Mouse (Mus musculus): ENCODE results near the gene Gzma. TPM values are rescaled to one million over a fixed set of nuclear protein-coding genes. Genes with fewer than 3 reads are reported as not detected.
A peak's percentile ranks its signal among the peaks of the same experiment; 100 is the strongest.

Gene Gzma
- 15.8 and 19.4 TPM in 2 replicates for polyA plus RNA-seq (2012; rRNA removed)

DNA sequence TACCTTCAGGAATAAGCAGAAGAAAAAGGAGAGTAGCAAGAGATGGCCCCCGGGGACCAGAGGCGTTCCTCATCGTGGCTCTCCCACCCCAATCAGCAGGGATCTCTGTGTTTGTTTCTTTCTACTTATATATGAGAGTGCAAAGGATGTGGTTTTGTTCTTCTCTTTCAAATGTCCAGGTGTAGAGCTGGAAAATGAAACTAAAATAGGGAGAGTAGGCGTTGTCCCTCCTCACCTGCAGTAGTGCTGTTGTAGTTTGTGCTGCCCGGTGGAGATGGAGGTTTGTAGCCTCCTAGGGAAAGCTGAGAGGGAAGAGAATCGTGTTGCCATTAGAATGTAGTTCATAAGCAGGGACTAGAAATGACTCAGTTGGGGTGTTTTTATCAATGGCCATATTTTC lies at the start of gene Gzma:
Gene Gzma (minus strand): TSS at position 103 of the 400 bp plus-strand sequence.
- Histone ChIP-seq H3K4me1 (replicated peaks; ENCODE audit: control insufficient read depth, insufficient read depth, low read length) (peaks cover 20% of the 10 kb centered on the region), H3K27ac (ENCODE audit: control insufficient read depth, insufficient read depth, low read length) (peak within 1 kb of the TSS; percentile 5; the same call in 1 of the 2 replicates), H3K4me3 (ENCODE audit: control insufficient read depth, insufficient read depth, low read length) (0 out of 2 replicates have a peak within 1 kb of the TSS, but pooled peaks have one; percentile 8), H3K36me3 (ENCODE audit: control insufficient read depth, insufficient read depth, low read length) (no peaks in the 10 kb centered on the region), H3K27me3 (ENCODE audit: control insufficient read depth, insufficient read depth, low read length) (no peaks in the 10 kb centered on the region)
- TF ChIP-seq POLR2A (IDR thresholded peaks at IDR 0.05; ENCODE audit: control insufficient read depth, extremely low read depth, insufficient read depth, low read length, poor library complexity) = no peak
- TF ChIP-seq CTCF (IDR thresholded peaks at IDR 0.05; ENCODE audit: borderline replicate concordance, control insufficient read depth, extremely low read depth, insufficient read depth, low read length, poor library complexity) = no peak
- 7% methylated on average over 6 of the region's 6 CpGs for WGBS
- no peak for DNase-seq

DNA sequence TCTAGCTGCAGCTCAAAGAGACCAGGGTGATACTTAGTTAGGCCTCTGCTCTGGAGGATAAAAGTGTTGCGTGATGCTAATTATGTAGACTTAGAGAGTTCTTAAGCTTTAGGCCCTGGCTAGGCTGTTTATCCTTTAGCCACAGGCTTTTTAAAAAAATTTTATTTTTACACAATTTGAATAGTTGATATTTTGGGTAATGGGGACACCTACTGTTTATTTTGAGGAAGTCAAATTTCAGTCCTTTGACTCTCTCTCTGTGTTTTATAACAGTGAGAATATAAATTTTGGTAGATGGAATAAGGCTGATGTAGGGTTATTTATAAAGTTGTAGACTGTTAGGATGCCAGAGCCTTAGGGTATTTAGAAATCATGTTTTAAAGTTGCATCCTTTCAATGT lies 38.8 kb upstream of the Gzma start:
- no peak overlapping the region for H3K27ac ChIP-seq (ENCODE audit: control insufficient read depth, insufficient read depth, low read length)
- TF ChIP-seq POLR2A (IDR thresholded peaks at IDR 0.05; ENCODE audit: control insufficient read depth, extremely low read depth, insufficient read depth, low read length, poor library complexity) (no peak), CTCF (IDR thresholded peaks at IDR 0.05; ENCODE audit: borderline replicate concordance, control insufficient read depth, extremely low read depth, insufficient read depth, low read length, poor library complexity) (no peak)
- no peaks in the 10 kb centered on the region; the same call in 1 of the 2 replicates for H3K4me1 ChIP-seq (replicated peaks; ENCODE audit: control insufficient read depth, insufficient read depth, low read length)
- no peaks in the 10 kb centered on the region for H3K36me3 ChIP-seq (ENCODE audit: control insufficient read depth, insufficient read depth, low read length)
- WGBS = 91% methylated on average over 1 of the region's 1 CpGs
- no peak for DNase-seq
- no peak overlapping the region for H3K4me3 ChIP-seq (ENCODE audit: control insufficient read depth, insufficient read depth, low read length)
- H3K27me3 ChIP-seq (ENCODE audit: control insufficient read depth, insufficient read depth, low read length) = no peaks in the 10 kb centered on the region

DNA sequence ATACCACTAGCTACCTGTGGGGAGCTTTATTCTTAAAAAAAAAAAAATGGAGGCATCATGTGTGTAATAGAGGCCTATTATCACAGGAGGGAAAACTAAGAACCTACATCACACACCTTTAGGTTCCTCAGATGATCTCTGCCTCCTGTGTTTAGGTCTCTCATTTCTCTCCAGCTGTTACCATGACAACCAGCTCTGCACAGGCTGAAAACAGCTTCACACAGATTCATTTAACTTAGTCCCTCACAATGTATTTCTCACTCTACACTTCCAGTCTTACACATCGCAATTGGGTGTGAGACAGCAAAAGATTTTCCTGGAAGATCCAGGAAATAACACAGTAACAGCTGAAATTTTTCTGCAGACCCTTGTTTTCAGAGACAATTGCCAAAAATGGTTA lies 29.2 kb upstream of the Gzma start:
- no peaks in the 10 kb centered on the region for H3K36me3 ChIP-seq (ENCODE audit: control insufficient read depth, insufficient read depth, low read length)
- H3K27ac ChIP-seq (ENCODE audit: control insufficient read depth, insufficient read depth, low read length) = no peak overlapping the region
- no peak for DNase-seq
- no peak overlapping the region for H3K4me3 ChIP-seq (ENCODE audit: control insufficient read depth, insufficient read depth, low read length)
- no peaks in the 10 kb centered on the region for H3K4me1 ChIP-seq (replicated peaks; ENCODE audit: control insufficient read depth, insufficient read depth, low read length)
- TF ChIP-seq POLR2A (IDR thresholded peaks at IDR 0.05; ENCODE audit: control insufficient read depth, extremely low read depth, insufficient read depth, low read length, poor library complexity) = no peak
- TF ChIP-seq CTCF (IDR thresholded peaks at IDR 0.05; ENCODE audit: borderline replicate concordance, control insufficient read depth, extremely low read depth, insufficient read depth, low read length, poor library complexity) = no peak
- no peaks in the 10 kb centered on the region for H3K27me3 ChIP-seq (ENCODE audit: control insufficient read depth, insufficient read depth, low read length)
- WGBS = 100% methylated on average over 1 of the region's 1 CpGs

DNA sequence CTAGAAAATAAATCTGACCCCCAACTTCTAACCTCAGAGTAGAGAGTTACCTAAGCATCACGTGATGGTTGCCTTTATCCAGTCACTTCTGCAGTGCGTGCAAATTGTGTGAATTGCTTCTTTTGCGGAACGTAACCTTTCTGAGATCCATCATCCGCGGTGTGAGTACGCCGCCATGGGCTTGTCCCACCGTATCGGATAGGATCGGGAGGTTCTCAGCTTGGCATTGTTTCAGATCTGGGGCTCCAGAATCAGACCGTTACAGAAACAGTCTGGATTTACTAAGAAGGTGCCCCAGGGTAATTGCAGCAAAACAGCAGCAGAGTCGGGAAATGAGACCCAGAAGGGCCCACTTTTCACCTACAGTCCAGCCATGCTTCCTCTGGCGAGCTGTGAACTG lies 20.5 kb upstream of the Gzma start:
- H3K27ac ChIP-seq (ENCODE audit: control insufficient read depth, insufficient read depth, low read length) = no peak overlapping the region
- H3K27me3 ChIP-seq (ENCODE audit: control insufficient read depth, insufficient read depth, low read length) = no peaks in the 10 kb centered on the region
- 96% methylated on average over 14 of the region's 14 CpGs for WGBS
- H3K4me1 ChIP-seq (replicated peaks; ENCODE audit: control insufficient read depth, insufficient read depth, low read length) = peaks cover 10% of the 10 kb centered on the region
- no peak for DNase-seq
- H3K36me3 ChIP-seq (ENCODE audit: control insufficient read depth, insufficient read depth, low read length) = no peaks in the 10 kb centered on the region
- TF ChIP-seq POLR2A (IDR thresholded peaks at IDR 0.05; ENCODE audit: control insufficient read depth, extremely low read depth, insufficient read depth, low read length, poor library complexity) (no peak), CTCF (IDR thresholded peaks at IDR 0.05; ENCODE audit: borderline replicate concordance, control insufficient read depth, extremely low read depth, insufficient read depth, low read length, poor library complexity) (no peak)
- no peak overlapping the region for H3K4me3 ChIP-seq (ENCODE audit: control insufficient read depth, insufficient read depth, low read length)

DNA sequence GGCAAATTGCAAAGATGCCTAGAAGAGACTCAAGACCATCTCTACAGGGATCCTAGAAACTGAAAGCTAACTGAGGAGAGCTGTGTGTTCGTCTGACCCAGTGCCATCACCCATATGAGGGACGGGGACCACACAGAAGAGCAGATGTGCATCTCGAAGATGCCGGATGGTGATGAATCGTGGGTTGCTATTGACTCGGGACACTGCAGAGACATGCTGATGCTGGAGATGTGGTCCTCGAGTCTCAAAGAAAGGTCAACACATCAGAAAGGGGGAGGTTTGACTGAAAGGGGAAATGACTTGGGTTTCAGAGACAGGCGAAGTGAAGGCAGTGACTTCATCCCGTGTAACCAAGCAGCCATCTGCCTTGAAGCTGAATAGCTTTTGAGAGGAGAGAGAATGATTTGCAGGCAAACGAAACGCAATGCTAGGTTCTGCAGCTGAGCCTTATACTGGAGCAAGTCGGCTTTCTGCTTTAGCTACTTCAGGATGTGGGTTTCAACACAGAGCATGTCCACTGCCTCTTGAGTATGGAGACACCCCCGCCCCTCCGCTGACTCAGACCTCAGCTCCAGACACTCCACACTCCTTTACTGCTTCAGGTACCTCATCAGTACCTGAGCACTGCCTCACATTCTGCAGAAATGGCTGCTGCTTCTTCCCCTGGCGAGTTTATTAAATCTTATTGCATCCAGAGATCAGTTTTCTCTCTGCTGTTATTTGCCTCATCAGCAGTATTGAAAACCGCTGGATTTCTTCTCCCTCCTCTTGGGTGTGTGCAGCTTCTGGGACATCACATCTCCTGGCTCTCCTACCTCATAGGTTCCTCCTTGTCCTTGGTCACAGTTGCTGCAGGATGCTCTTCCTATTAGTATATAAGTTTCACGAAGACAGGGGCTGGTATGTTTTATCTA lies 19.8 kb upstream of the Gzma start:
- Histone ChIP-seq H3K4me3 (ENCODE audit: control insufficient read depth, insufficient read depth, low read length) (peak overlapping the region; percentile 2; the same call in 1 of the 2 replicates), H3K4me1 (replicated peaks; ENCODE audit: control insufficient read depth, insufficient read depth, low read length) (peaks cover 10% of the 10 kb centered on the region), H3K36me3 (ENCODE audit: control insufficient read depth, insufficient read depth, low read length) (no peaks in the 10 kb centered on the region), H3K27me3 (ENCODE audit: control insufficient read depth, insufficient read depth, low read length) (no peaks in the 10 kb centered on the region), H3K27ac (ENCODE audit: control insufficient read depth, insufficient read depth, low read length) (no peak overlapping the region)
- WGBS = 50% methylated on average over 17 of the region's 17 CpGs
- TF ChIP-seq POLR2A (IDR thresholded peaks at IDR 0.05; ENCODE audit: control insufficient read depth, extremely low read depth, insufficient read depth, low read length, poor library complexity) (no peak), CTCF (IDR thresholded peaks at IDR 0.05; ENCODE audit: borderline replicate concordance, control insufficient read depth, extremely low read depth, insufficient read depth, low read length, poor library complexity) (no peak)
- DNase-seq = no peak

DNA sequence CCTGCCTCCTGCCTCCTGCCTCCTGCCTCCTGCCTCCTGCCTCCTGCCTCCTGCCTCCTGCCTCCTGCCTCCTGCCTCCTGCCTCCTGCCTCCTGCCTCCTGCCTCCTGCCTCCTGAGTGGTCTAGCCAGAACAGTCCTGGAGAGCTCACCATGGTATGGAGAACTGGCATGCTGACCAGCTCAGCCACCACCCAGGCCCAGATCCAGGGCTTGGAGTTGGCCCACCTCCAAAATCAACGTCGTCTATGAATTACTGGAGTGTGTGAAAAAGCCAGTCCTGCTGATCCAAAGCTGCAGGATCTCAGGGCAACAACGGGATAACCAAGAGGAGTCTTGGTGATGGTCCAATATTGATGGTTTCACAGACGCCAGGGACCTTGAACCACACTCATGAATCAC lies 18.2 kb upstream of the Gzma start:
- Histone ChIP-seq H3K27me3 (ENCODE audit: control insufficient read depth, insufficient read depth, low read length) (no peaks in the 10 kb centered on the region), H3K27ac (ENCODE audit: control insufficient read depth, insufficient read depth, low read length) (no peak overlapping the region), H3K4me1 (replicated peaks; ENCODE audit: control insufficient read depth, insufficient read depth, low read length) (peaks cover 10% of the 10 kb centered on the region), H3K36me3 (ENCODE audit: control insufficient read depth, insufficient read depth, low read length) (no peaks in the 10 kb centered on the region), H3K4me3 (ENCODE audit: control insufficient read depth, insufficient read depth, low read length) (no peak overlapping the region)
- TF ChIP-seq CTCF (IDR thresholded peaks at IDR 0.05; ENCODE audit: borderline replicate concordance, control insufficient read depth, extremely low read depth, insufficient read depth, low read length, poor library complexity) (no peak), POLR2A (IDR thresholded peaks at IDR 0.05; ENCODE audit: control insufficient read depth, extremely low read depth, insufficient read depth, low read length, poor library complexity) (no peak)
- DNase-seq = no peak
- 89% methylated on average over 4 of the region's 4 CpGs for WGBS

Data from thymus, adult 2 months (tissue).